Comparison of ENCODE assay signal across 9 mouse cellular contexts in genomic region chr17:87176066-87177012, GRCm38 (mm10).
DNase-seq lines count a peak whose midpoint lies in the region; ATAC-seq lines count a peak whose summit lies in the region.
"Had no signal": no experiment of that assay in that cellular context is flagged by ENCODE, and none has a peak within 500 bp of the region (broad histone marks: within the 10 kb centered on the region; RNA-seq: fewer than 3 reads in every experiment).

No protein-coding gene starts in this region.

- peaks cover 36% of the 10 kb centered on the region for H3K4me1 ChIP-seq in heart, embryonic 16.5 days (ENCODE audit: control insufficient read depth, insufficient read depth, low read length)
- peaks cover 12% of the 10 kb centered on the region for H3K4me1 ChIP-seq in forebrain, embryonic 10.5 days

- no peak overlapping the region for H3K4me2 ChIP-seq in heart, embryonic 16.5 days (ENCODE audit: low read depth, low read length)

- H3K4me3 ChIP-seq in heart, embryonic 16.5 days (ENCODE audit: low read length), result no peak overlapping the region
- H3K4me3 ChIP-seq in forebrain, embryonic 10.5 days, result no peak overlapping the region

- DNase-seq in urinary bladder, postnatal 14 days (ENCODE audit: low spot score), result peak; percentile 19
- no peak for DNase-seq in urinary bladder, adult 2 months (ENCODE audit: low spot score)
- DNase-seq in kidney, postnatal 4 days, result peak; percentile 47 to 58
- DNase-seq in frontal cortex, postnatal 25 days (ENCODE audit: low spot score in 2 of 2), result no peak
- DNase-seq in cerebellum, postnatal 10 days, result no peak
- no peak for DNase-seq in forebrain, embryonic 10.5 days (ENCODE audit: extremely low spot score, low spot score)

- no peaks in the 10 kb centered on the region for H3K36me3 ChIP-seq in heart, embryonic 16.5 days (ENCODE audit: control insufficient read depth, insufficient read depth)
- H3K36me3 ChIP-seq in forebrain, embryonic 10.5 days (replicated peaks), result no peaks in the 10 kb centered on the region
- H3K36me3 ChIP-seq: G1E had no signal

- H3K27ac ChIP-seq in heart, embryonic 16.5 days (ENCODE audit: low read length), result peak overlapping the region; percentile 66
- no peak overlapping the region for H3K27ac ChIP-seq in forebrain, embryonic 10.5 days
- H3K27ac ChIP-seq: liver, embryonic 14.5 days had no signal

- WGBS in heart, embryonic 16.5 days, result 49% methylated on average over 17 of the region's 17 CpGs
- 85% methylated on average over 17 of the region's 17 CpGs for WGBS in forebrain, embryonic 10.5 days

- H3K9me3 ChIP-seq in heart, embryonic 16.5 days (replicated peaks; ENCODE audit: control insufficient read depth, low read length), result peaks cover 7% of the 10 kb centered on the region; the same call in 1 of the 2 replicates
- peaks cover 12% of the 10 kb centered on the region for H3K9me3 ChIP-seq in forebrain, embryonic 10.5 days

- no peak overlapping the region for H3K9ac ChIP-seq in heart, embryonic 16.5 days (ENCODE audit: low read length)
- H3K9ac ChIP-seq: liver, embryonic 14.5 days had no signal

- H3K27me3 ChIP-seq in heart, embryonic 16.5 days (ENCODE audit: control insufficient read depth, insufficient read depth, low read length), result no peaks in the 10 kb centered on the region
- peaks cover 14% of the 10 kb centered on the region; the same call in 1 of the 2 replicates for H3K27me3 ChIP-seq in forebrain, embryonic 10.5 days (ENCODE audit: poor library complexity, severe bottlenecking)

- ATAC-seq in heart, embryonic 16.5 days (replicated peaks; ENCODE audit: extremely low read depth, insufficient read depth, low FRiP score), result no peak

Comparison
In these comparisons a context has a peak if more than half of its experiments do, and no peak if none do; other contexts are left out.
1. DNase-seq: peak in urinary bladder, postnatal 14 days (single experiment) and kidney, postnatal 4 days (2 of 2); none in urinary bladder, adult 2 months (single experiment), frontal cortex, postnatal 25 days (0 of 2), cerebellum, postnatal 10 days (0 of 2) and forebrain, embryonic 10.5 days (single experiment).